Mouse (Mus musculus) liver, embryonic 14.5 days (tissue): Measurements from ENCODE around the gene Trim30d. TPM values are rescaled to one million over a fixed set of nuclear protein-coding genes. Genes with fewer than 3 reads are reported as not detected.
"Not testable (repeated sequence)": the region's sequence is repeated elsewhere in the genome, so short reads cannot be mapped to it uniquely, and the experiment has no call there.

Source experiments
- ATAC-seq: fragments of 200-750 bp; cut with Nextera tagmentation; 2 replicates; pipeline ENCODE4 v1.8.0; 2017; ENCODE audit warnings: moderate number of reproducible peaks, mild to moderate bottlenecking, moderate library complexity; ENCODE audit not compliant: insufficient read depth
- DNase-seq, 3 experiments: peaks; one replicate each; pipeline ENCODE4 v3.0.0-alpha.2; 2012 to 2013; ENCODE audit warnings: low read depth in 3 of 3, low spot score in 3 of 3
- H3K27ac ChIP-seq: fragments of 300-500 bp; sonication (generic); 2 replicates; pipeline ENCODE4 v1.5.1; 2014; ENCODE audit warnings: moderate library complexity, mild to moderate bottlenecking, control low read depth, inconsistent platforms
- H3K27me3 ChIP-seq: fragments of 300-500 bp; sonication (generic); 2 replicates; pipeline ENCODE4 v1.6.1; 2014; ENCODE audit warnings: mild to moderate bottlenecking, low read length, moderate library complexity; ENCODE audit not compliant: control insufficient read depth, insufficient read depth
- H3K36me3 ChIP-seq: fragments of 300-500 bp; sonication (generic); replicated peaks from 2 replicates; pipeline ENCODE4 v1.6.1; 2014; ENCODE audit warnings: low read depth; ENCODE audit not compliant: control insufficient read depth, insufficient read depth
- H3K4me1 ChIP-seq, 2 experiments: fragments of 200-500 bp in 1 of 2; fragments of 300-500 bp in 1 of 2; sonication (generic) in 1 of 2; replicated peaks; 2 replicates each; pipeline ENCODE4 v1.6.1; 2012 to 2014; ENCODE audit warnings: antibody characterized with exemption in 1 of 2, inconsistent platforms in 1 of 2, low read length in 1 of 2; ENCODE audit not compliant: control insufficient read depth in 2 of 2, insufficient read depth in 2 of 2
- H3K4me2 ChIP-seq: fragments of 300-500 bp; sonication (generic); 2 replicates; pipeline ENCODE4 v1.6.1; 2014; ENCODE audit warnings: low read depth, mild to moderate bottlenecking, control low read depth, moderate library complexity
- H3K4me3 ChIP-seq, 2 experiments: fragments of 200-500 bp in 1 of 2; fragments of 300-500 bp in 1 of 2; sonication (generic) in 1 of 2; 2 replicates each; pipeline ENCODE4 v1.5.1; 2012 to 2014; ENCODE audit warnings: low read depth in 2 of 2, low read length in 2 of 2, mild to moderate bottlenecking in 2 of 2, control low read depth in 1 of 2, inconsistent platforms in 1 of 2, moderate library complexity in 1 of 2; ENCODE audit not compliant: insufficient read depth in 1 of 2
- H3K9ac ChIP-seq: fragments of 300-500 bp; sonication (generic); replicated peaks from 2 replicates; pipeline ENCODE4 v1.6.1; 2014; ENCODE audit warnings: mild to moderate bottlenecking, control low read depth, moderate library complexity
- H3K9me3 ChIP-seq: fragments of 300-500 bp; sonication (generic); 2 replicates; pipeline ENCODE4 v1.6.1; 2016; ENCODE audit warnings: low read length, mixed read lengths; ENCODE audit not compliant: control insufficient read depth
- CTCF ChIP-seq: IDR thresholded peaks from 2 replicates; pipeline ENCODE4 v1.5.1; 2016; ENCODE audit warnings: antibody characterized with exemption, low read depth, control low read depth
- EP300 ChIP-seq: IDR thresholded peaks from 2 replicates; pipeline ENCODE4 v1.6.1; 2016; ENCODE audit warnings: antibody characterized with exemption, low read depth
- WGBS: fragments of 180-500 bp; shearing (Covaris S2); extraction: QIAGEN DNeasy Blood & Tissue Kit; methylation state at CpG from one replicate; pipeline ENCODE4 v1.1.7; 2014; ENCODE audit not compliant: insufficient replicate concordance; 5-methylcytosine and 5-hydroxymethylcytosine counted together
- polyA plus RNA-seq, 2 experiments: library from polyadenylated mRNA; depleted of rRNA in 1 of 2; stranded (reverse) in 1 of 2; unstranded in 1 of 2; fragments of >200 nt; fragmentation: Nextera tagmentation in 1 of 2; extraction: Ambion mirVana in 1 of 2; gene quantifications; 2 replicates each; pipeline versions ENCODE4 v1.2.1 to v1.2.3; 2012 to 2014

The Trim30d gene
- polyA plus RNA-seq (2012; rRNA removed) (0.28 and 0.58 TPM in 2 replicates), polyA plus RNA-seq (2014; fragmentation: Nextera tagmentation; extraction: Ambion mirVana) (0.48 and 0.53 TPM in 2 replicates)

DNA sequence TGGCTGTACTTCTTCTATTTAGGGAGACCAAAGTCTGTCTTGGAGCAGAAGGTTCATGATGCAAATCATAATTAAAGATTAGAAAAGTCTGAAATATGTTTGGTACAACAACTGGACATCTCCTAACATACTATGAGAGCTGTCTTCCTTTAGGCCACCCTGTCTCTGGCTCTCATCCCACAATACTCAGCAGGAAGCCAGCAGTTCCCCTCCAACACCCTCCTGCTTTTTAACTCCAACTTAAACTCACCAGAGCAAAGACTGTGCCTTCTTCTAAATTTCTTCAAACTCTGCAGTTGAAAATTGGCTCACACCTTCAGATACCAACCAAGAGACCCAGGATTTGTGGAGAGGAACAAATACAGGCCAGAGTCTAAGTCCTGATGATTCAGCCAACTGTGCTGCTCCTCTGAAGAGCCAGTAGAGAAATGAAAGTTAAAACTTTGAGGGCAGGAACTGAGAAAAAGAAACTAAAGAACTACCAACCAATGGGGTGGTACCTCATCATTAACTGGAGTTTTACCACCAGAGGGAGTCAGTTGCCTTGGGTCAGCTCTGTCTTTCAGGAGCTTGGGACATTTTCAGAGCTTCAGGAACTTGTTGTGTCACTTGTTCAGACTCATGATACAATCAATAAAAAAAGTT lies at the start of gene Trim30d:
Gene Trim30d, minus strand, starts transcription at position 429 of the 645 bp plus-strand sequence.
- ATAC-seq = peak; percentile 8; the same call in 1 of the 2 replicates
- not testable (repeated sequence) for H3K27me3 ChIP-seq, H3K9me3 ChIP-seq, H3K36me3 ChIP-seq, H3K4me2 ChIP-seq, H3K27ac ChIP-seq, H3K4me1 ChIP-seq, H3K4me3 ChIP-seq, H3K9ac ChIP-seq, DNase-seq

GRCm38 (mm10) chr7:104552700-104553099 lies 45.1 kb upstream of the Trim30d start:
- TF ChIP-seq CTCF (no peak), EP300 (no peak)
- Histone ChIP-seq H3K9ac (no peak overlapping the region), H3K27ac (no peak overlapping the region), H3K27me3 (no peaks in the 10 kb centered on the region), H3K36me3 (no peaks in the 10 kb centered on the region), H3K4me2 (no peak overlapping the region), H3K4me1 (no peaks in the 10 kb centered on the region), H3K4me3 (no peak overlapping the region), H3K9me3 (no peaks in the 10 kb centered on the region)
- no peak for ATAC-seq
- 46% methylated on average over 1 of the region's 1 CpGs for WGBS
- no peak for DNase-seq

- WGBS = 59% methylated on average over 5 of the region's 5 CpGs
- ATAC-seq = no peak
- Histone ChIP-seq H3K4me2 (no peak within 1 kb of the TSS), H3K9ac (no peak within 1 kb of the TSS), H3K27ac (no peak within 1 kb of the TSS), H3K4me3 (no peak within 1 kb of the TSS), H3K36me3 (no peaks in the 10 kb centered on the region), H3K27me3 (no peaks in the 10 kb centered on the region), H3K9me3 (no peaks in the 10 kb centered on the region), H3K4me1 (no peaks in the 10 kb centered on the region)
- no peak for DNase-seq
- no peak for TF ChIP-seq CTCF
- TF ChIP-seq EP300 = no peak
Observed at GRCm38 (mm10) chr7:104549833-104550232, 42.2 kb upstream of the Trim30d start, which contains the start of gene Olfr651. Gene Olfr651 (plus strand): TSS chr7:104550133.

DNA sequence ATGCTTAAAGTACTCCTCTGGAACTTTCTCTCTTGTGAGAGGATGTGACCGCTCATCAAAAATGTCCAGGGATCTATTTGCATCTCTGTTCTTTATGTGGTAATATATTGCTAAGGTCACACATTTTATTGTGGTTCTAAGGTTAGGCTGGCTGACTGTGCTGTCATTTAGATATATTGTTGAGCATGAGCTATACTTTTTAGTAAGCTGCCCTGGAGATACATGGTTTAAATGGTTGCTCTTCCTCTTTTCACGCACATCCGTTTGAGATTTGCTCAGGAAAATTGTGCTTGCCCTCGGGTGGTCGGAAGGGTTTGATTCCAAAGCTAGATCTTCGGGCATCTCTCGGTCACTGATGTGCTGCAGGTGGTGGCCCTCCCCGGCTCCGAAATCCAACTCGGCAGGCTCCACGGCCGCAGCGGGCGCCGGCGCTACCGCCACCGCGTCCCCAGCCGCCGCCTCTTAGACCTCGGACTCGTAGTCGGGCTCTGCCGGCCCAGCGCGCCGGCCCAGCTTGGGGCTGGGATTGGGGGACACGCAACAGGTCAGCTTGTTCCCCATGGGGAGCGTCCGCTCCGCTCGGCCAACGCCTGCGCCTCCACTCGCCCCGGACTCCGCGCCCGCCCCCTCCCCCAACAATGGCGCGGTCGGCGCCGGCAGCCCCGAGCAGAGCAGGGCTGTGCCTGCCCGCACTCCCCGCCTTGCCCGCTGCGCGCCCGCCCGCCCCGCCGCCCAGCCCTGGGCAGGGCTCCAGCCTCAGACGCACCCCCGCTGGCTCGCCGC lies 5.9 kb downstream of the Trim30d start:
- Histone ChIP-seq H3K4me1 (no peaks in the 10 kb centered on the region), H3K9me3 (no peaks in the 10 kb centered on the region), H3K4me2 (peak overlapping the region; percentile 35), H3K36me3 (no peaks in the 10 kb centered on the region), H3K4me3 (peak overlapping the region; percentile 36; a peak in 3 of 4 replicates), H3K9ac (no peak overlapping the region), H3K27ac (no peak overlapping the region), H3K27me3 (no peaks in the 10 kb centered on the region)
- DNase-seq (no peak), ATAC-seq (peak; percentile 61; the same call in 1 of the 2 replicates)
- 2% methylated on average over 47 of the region's 59 CpGs for WGBS
- TF ChIP-seq CTCF = no peak
- no peak for TF ChIP-seq EP300

DNA sequence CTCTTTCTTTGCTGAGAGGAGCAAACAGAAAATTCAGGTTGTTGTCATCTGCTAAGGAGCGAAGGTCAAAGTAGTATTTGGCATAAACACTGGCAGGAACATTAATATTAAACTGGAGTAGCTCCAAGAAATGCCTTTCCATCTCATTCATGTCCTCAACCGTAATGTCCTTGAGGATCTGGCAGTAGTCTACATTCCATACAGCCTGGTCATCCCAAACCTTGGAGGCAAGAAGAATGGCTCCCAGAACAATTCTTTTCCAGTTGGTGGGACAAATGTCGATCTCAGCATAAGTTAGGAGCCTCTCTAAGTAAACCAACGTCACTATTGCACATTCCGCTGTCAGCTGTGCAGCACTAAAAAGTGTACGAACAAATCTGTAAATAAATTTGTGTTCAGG lies 6.5 kb downstream of the Trim30d start:
- H3K36me3 ChIP-seq, ATAC-seq, H3K4me1 ChIP-seq: not testable (repeated sequence)

DNA sequence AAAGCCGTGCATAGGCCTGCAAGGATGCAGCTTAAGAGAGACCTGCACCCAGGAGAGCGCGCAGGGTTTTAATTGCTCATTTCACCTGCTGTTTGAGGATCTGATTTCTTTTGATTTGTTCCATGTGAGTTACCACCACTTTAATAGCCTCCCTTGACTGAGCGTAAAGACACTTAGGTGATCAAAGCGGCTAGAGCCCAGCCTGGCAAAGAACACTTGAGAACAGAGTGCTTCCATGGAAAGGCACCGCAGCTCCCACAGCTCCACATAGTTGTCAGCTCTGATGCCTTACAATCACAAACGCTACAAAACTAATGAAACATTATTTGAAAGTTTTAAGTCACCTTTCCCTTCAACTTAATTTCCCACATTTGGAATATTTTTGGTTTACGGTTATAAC lies 8.2 kb downstream of the Trim30d start:
- H3K4me2 ChIP-seq, H3K4me3 ChIP-seq, H3K9ac ChIP-seq, H3K27me3 ChIP-seq, H3K4me1 ChIP-seq, H3K9me3 ChIP-seq, H3K27ac ChIP-seq, H3K36me3 ChIP-seq, ATAC-seq, DNase-seq: not testable (repeated sequence)
- WGBS = 65% methylated on average over 6 of the region's 8 CpGs

More for the DNA sequence above, 6.5 kb downstream of the Trim30d start:
- H3K4me2 ChIP-seq, H3K27me3 ChIP-seq, DNase-seq, H3K9ac ChIP-seq, H3K4me3 ChIP-seq, H3K9me3 ChIP-seq, H3K27ac ChIP-seq: not testable (repeated sequence)
- 61% methylated on average over 6 of the region's 6 CpGs for WGBS
